Mouse (Mus musculus): ENCODE data around the gene Hdac1.
A peak's percentile ranks its signal among the peaks of the same experiment; 100 is the strongest.
"Not testable (repeated sequence)": the region's sequence is repeated elsewhere in the genome, so short reads cannot be mapped to it uniquely, and the experiment has no call there.

Hdac1 gene

GRCm38 (mm10) chr4:129558321-129558955 lies 15.9 kb upstream of the Hdac1 start:
- no peak for DNase-seq (ENCODE audit: low spot score in 2 of 2)

GRCm38 (mm10) chr4:129557256-129557808 lies 14.8 kb upstream of the Hdac1 start:
- DNase-seq (ENCODE audit: low spot score in 2 of 2), result no peak

GRCm38 (mm10) chr4:129556532-129557223 lies 14.2 kb upstream of the Hdac1 start:
- peak; percentile 61 to 70 for DNase-seq (ENCODE audit: low spot score in 2 of 2)

DNA sequence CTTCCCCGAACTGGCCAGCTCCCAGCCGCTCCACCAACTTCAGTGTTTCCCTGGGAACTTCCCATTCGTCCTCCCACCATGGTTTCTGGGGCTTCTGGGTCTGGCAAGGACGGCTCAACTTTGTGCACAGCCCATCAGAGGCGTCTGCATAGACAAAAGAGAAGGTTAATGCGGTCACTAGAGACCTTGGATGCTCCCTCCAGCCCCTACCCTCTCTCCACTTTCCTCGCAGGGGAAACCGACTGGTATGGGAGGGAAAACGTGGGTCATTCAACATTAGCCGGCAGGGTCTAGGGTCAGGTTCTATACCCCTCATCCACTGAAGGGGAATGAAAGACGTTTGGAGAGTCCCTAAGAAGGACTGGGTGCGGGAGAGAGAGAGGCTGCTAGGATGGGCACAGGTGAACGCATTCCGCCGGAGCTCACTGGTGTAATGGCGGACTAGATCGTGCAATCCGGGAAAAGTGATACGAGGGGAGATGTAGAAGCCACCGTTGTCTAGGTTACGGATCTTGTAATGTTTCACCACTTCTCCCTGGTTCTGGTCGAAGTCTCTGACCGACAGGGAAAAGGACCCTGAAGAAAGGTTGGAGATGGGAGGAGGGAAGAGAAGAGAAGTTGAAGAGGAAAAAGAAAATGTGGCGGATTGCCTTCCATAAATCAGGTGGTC lies 13.5 kb upstream of the Hdac1 start:
- DNase-seq (ENCODE audit: low spot score in 2 of 2), result peak in 1 of 2 experiments; percentile 17

DNA sequence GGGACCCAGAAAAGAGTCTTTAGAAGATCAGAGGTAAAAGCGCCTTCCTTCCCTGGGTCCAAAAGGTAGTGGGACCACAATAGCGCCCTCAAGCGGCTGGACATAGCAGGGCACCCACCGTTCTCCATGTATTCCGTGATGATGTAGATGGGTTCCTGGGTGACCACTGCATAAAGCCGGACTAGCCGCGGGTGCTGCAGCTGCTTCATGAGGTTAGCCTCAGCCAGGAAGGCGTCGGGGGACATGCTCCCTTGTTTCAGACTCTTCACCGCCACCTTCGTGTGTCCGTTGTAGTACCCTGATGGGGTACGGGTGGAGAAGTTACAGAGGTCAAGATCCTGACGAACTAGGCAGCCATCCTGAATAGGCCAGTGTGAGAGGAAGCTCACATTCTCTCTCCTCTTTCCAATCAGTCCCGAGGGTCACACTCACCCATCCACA lies 12.9 kb upstream of the Hdac1 start:
- peak in 1 of 2 experiments; percentile 37 for DNase-seq (ENCODE audit: low spot score in 2 of 2)

GRCm38 (mm10) chr4:129554512-129554911 lies 12.0 kb upstream of the Hdac1 start:
- DNase-seq (ENCODE audit: low spot score in 2 of 2), result not testable (repeated sequence)

DNA sequence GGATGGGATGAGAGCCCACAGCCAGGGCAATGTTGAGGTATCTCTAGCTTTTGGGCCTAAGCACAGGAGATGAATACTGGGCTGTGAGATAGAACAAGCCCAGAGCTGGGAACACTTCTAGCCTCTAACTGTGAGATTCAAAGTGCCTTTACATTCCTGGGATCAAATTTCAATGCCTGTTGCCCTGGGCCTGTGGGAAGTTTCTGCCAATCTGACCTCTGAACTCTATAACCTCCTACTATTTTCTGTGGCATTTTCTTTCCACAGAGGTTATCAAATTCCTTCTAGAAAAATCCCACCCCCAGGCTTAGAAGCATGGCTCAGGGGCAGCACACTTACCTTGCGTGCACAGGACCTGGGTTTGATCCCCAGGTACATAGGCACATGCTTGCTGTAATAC lies 7.8 kb upstream of the Hdac1 start:
- no peak for DNase-seq (ENCODE audit: low spot score in 2 of 2)

DNA sequence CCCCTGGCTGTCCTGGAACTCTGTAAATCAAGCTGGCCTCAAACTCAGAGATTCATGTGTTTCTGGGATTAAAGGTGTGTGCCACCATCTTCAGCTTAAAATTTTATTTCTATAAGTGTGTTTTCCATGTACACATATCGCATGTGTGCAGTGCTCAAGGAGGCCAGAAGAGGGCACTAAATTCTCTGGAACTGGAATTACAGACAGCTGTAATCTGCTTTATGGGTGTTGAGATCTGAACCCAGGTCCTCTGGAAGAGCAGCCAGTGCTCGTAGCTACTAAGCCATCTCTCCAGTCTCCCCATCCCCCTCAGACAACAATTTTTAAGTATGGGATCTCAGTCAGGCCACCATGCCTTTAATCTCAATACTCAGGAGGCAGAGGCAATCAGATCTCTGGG lies 6.8 kb upstream of the Hdac1 start:
- DNase-seq (ENCODE audit: low spot score in 2 of 2), result no peak

- DNase-seq (ENCODE audit: low spot score in 2 of 2), result not testable (repeated sequence)
Measured at GRCm38 (mm10) chr4:129547631-129548030, 5.1 kb upstream of the Hdac1 start.

GRCm38 (mm10) chr4:129544106-129544505 lies 1.6 kb upstream of the Hdac1 start:
- no peak for DNase-seq (ENCODE audit: low spot score in 2 of 2)

DNA sequence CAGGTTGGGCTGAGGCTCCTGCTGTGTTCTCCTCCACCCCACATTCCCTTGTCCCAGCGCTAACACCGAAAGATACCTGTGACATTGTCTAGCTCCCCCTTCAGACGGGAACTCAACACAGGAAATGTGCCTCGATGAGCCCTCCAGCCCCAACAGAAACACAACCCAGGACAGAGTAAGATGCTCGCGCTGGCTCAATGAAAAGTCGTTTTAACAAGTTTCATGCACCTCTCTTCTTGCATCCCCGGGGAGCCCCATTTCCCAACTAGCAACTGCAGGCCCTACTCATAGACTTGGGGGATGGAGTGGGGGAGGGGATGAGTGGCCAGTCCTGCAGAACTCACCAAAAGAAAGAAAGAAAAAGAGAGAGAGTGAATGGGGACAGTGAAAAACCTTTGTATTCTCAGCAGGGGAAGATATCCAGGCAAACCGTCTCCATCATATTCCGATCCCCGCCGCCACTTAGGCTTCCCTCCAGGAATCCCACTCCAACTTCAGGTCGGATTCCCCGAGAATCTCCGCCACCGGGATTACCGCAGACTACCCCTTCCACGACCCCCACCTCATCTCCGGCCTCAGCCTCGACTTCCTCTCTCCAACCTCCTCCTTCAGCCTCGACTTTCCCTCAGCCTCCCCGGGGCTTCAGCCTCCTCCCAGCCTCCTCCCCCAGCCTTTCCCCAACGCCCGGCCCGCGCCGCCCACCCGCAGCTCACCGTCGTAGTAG lies 483 bp downstream of the Hdac1 start:
- no peak for DNase-seq (ENCODE audit: low spot score in 2 of 2)

- no peak for DNase-seq (ENCODE audit: low spot score in 2 of 2)
Measured at GRCm38 (mm10) chr4:129540012-129540411, 2.5 kb downstream of the Hdac1 start.

- DNase-seq (ENCODE audit: low spot score in 2 of 2), result not testable (repeated sequence)
Measured at GRCm38 (mm10) chr4:129528901-129529300, 13.6 kb downstream of the Hdac1 start.

- no peak for DNase-seq (ENCODE audit: low spot score in 2 of 2)
Measured at GRCm38 (mm10) chr4:129525889-129526288, 16.6 kb downstream of the Hdac1 start.

DNA sequence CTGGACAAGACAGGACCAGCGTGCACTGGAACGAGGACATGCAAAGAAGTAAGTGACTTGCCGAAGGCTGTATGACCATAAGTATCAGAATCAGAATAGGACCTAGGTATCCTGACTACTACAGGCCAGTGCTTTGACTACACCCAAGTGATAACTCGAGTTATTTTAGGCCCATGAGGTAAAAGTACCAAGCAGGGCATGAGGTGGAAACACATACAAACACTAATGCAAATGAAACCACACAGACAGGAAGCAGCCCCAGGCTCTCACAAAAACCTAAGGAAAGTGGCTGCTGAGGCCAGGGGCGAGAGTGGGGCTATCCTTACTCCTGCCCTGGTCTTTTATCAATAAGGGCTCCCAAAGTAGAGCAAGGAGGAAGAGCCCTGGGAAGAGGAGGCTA lies 17.2 kb downstream of the Hdac1 start:
- DNase-seq (ENCODE audit: low spot score in 2 of 2), result no peak

GRCm38 (mm10) chr4:129518519-129518918 lies 24.0 kb downstream of the Hdac1 start:
- no peak for DNase-seq (ENCODE audit: low spot score in 2 of 2)

DNA sequence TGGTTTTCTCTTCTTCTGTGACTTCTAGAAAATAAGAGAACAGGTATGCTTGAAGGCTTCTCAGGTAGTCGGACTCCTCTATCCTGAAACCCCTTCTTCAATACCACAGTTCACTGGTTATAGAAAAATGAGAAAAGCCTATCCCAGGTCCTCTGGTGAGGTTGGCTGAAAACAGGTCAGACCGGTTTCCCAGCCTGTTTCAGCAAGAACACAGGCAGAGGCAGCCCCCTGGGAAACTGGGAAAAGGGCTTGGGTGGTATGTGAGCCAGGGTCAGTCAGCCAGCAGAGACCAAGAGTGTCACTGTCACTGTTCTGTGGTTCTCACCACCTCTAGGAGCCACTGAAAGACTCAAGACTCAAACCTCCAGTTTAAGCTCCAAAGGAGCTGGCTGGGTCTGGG lies 25.6 kb downstream of the Hdac1 start:
- DNase-seq (ENCODE audit: low spot score in 2 of 2), result no peak

DNA sequence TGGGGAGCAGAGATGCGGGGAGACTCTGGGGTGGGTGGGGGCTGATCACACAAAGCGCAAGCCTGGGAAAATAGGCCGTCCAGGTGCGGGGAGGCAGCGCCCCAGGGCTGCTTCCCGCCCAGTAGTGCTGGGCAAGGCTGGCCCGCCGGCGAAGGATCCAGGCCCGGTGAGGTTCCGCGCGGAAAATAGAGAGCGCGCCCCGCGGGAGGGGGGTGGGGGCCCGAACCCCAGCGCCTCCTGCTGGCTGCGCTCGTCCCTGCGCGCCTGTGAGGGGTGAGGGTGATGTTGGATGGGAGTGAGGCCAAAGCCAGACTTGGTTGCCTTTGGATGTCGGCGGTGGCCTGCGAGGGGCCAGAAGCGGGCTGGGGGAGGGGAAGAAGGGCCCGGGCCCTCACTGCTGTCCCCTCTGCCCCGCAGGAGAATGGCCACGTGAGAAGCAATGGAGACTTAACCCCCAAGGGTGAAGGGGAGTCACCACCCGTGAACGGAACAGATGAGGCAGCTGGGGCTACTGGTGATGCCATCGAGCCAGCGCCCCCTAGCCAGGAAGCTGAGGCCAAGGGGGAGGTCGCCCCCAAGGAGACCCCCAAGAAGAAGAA lies 28.1 kb downstream of the Hdac1 start:
- no peak for DNase-seq (ENCODE audit: low spot score in 2 of 2)

DNA sequence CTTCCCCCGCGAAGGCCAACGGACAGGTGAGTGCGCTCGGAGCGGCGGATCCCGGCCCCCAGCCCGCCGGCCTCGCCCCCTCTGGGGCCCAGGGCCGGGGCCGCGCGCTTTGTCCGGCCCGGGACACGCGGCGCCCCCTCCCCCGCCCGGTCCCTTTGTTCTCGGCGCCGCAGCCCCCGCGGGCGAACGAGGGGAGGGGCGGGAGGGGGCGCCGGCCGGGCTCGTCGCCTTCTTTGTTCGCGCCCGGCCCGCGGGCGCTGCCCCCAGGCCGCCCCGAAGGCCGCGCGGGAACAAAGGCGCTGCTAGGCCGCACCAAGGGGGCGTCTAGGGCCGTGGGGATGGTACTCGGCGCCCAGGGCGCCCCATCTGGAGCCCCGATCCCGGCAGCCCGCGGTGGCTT lies 28.6 kb downstream of the Hdac1 start:
- no peak for DNase-seq (ENCODE audit: low spot score in 2 of 2)

DNA sequence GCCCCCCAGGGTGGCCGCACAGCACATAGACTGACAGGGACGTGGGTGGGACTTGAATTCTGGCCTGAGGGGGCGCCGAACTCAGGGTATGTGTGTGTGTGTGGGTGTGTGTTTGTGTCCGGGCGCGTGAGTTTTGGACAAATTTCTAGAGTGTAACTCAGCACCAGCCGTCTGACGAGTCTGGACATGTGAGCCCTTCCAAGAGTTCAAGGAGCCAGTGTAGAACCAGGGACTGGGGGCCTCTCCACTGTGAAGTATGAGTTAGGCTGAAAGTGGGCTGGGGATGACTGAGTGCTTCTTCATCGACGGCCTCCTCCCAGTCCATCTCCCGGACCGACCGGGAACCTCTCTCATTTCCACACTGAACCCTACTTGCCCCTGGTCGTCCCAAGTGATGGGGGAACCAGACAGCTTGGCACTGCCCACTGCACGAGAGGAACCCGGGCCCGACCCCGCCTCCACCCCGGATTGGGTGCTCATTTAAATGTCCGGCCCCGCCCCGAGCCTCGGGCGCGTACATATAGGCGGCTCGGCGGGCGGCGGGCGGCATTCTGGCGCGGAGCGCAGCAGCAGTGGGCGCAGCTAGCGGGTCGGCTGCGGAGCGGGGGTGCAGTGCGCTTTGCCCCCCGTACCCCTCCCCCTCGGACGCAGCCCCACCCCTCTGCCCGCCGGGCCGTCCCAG lies 29.3 kb downstream of the Hdac1 start, which contains the start of gene Marcksl1:
Gene Marcksl1, plus strand, starts transcription at position 496 of the 682 bp plus-strand sequence.
- DNase-seq (ENCODE audit: low spot score in 2 of 2), result peak; percentile 82 to 84
